Mouse (Mus musculus): ENCODE measurements at regions not wholly inside any gene's neighbourhood (a gene's known extent, or its start where the extent isn't known, plus 50 kb on each side); places are given as distances from the start of the nearest gene placed in this dataset.

- intact Hi-C loops (cut with DNase I) = no loop called here
Measured at GRCm38 (mm10) chr14:80479918-80480317, 496.0 kb downstream of the Olfm4 start.

GRCm38 (mm10) chr14:80482771-80483170 is 498.9 kb downstream of the Olfm4 start:
- intact Hi-C loops (cut with DNase I) = no loop called here

GRCm38 (mm10) chr14:80484256-80484655 is 500.4 kb downstream of the Olfm4 start:
- intact Hi-C loops (cut with DNase I) = no loop called here

GRCm38 (mm10) chr14:80485149-80485548 is 501.3 kb downstream of the Olfm4 start:
- intact Hi-C loops (cut with DNase I) = no loop called here

GRCm38 (mm10) chr14:80486605-80487004 is 502.7 kb downstream of the Olfm4 start:
- intact Hi-C loops (cut with DNase I) = no loop called here

- intact Hi-C loops (cut with DNase I) = no loop called here
Measured at GRCm38 (mm10) chr14:80492043-80492900, 508.4 kb downstream of the Olfm4 start.

- intact Hi-C loops (cut with DNase I) = no loop called here
Measured at GRCm38 (mm10) chr14:80492901-80493279, 509.0 kb downstream of the Olfm4 start.

GRCm38 (mm10) chr14:80504351-80504750 is 520.5 kb downstream of the Olfm4 start:
- intact Hi-C loops (cut with DNase I) = no loop called here

- intact Hi-C loops (cut with DNase I) = no loop called here
Measured at GRCm38 (mm10) chr14:80516626-80517025, 532.7 kb downstream of the Olfm4 start.

GRCm38 (mm10) chr14:80521216-80521615 is 537.3 kb downstream of the Olfm4 start:
- intact Hi-C loops (cut with DNase I) = no loop called here

GRCm38 (mm10) chr14:80521631-80522030 is 537.8 kb downstream of the Olfm4 start:
- intact Hi-C loops (cut with DNase I) = no loop called here

- intact Hi-C loops (cut with DNase I) = no loop called here
Measured at GRCm38 (mm10) chr14:80522536-80522935, 538.7 kb downstream of the Olfm4 start.

- intact Hi-C loops (cut with DNase I) = no loop called here
Measured at GRCm38 (mm10) chr14:80528419-80529028, 544.6 kb downstream of the Olfm4 start.

GRCm38 (mm10) chr14:80536044-80536745 is 552.3 kb downstream of the Olfm4 start:
- intact Hi-C loops (cut with DNase I) = loop anchor here (10.0 kb wide), 1 partner anchor 159 kb away; no protein-coding TSS in a partner anchor

GRCm38 (mm10) chr14:80559950-80560349 is 576.1 kb downstream of the Olfm4 start:
- intact Hi-C loops (cut with DNase I) = no loop called here
